Mouse (Mus musculus): ENCODE results near the gene Znhit1. TPM values are rescaled to one million over a fixed set of nuclear protein-coding genes. Genes with fewer than 3 reads are reported as not detected.
A peak's percentile ranks its signal among the peaks of the same experiment; 100 is the strongest.

Znhit1 gene
- total and polyA plus RNA-seq, 3 experiments, result 58.4 to 70.1 (median 65.5) TPM

GRCm38 (mm10) chr5:136965210-136965609 is 22.6 kb downstream of the Znhit1 start:
- DNase-seq, result no peak
- Histone ChIP-seq H3K9ac (ENCODE audit: low read depth, low read length) (no peak overlapping the region), H3K4me1 (ENCODE audit: control insufficient read depth, insufficient read depth, low read length) (peaks cover 22% of the 10 kb centered on the region), H3K27ac (peak overlapping the region; percentile 88), H3K79me2 (replicated peaks; ENCODE audit: control insufficient read depth, insufficient read depth, low read length) (no peaks in the 10 kb centered on the region), H3K4me3 (no peak overlapping the region), H3K36me3 (ENCODE audit: control insufficient read depth, insufficient read depth, low read length) (peaks cover 5% of the 10 kb centered on the region; the same call in 1 of the 2 replicates), H3K27me3 (ENCODE audit: control insufficient read depth, insufficient read depth, low read length) (no peaks in the 10 kb centered on the region)
- no peak for TF ChIP-seq EP300 (IDR thresholded peaks at IDR 0.05; ENCODE audit: insufficient read depth, low read depth, low read length)
- TF ChIP-seq POLR2A (IDR thresholded peaks at IDR 0.05; ENCODE audit: insufficient read depth, low read depth, low read length), result no peak
- TF ChIP-seq CTCF (IDR thresholded peaks at IDR 0.05), result no peak
- 37% methylated on average over 9 of the region's 9 CpGs for WGBS
- intact Hi-C loops (cut with DNase I), result loop anchor here (10.0 kb wide), 1 partner anchor 380 kb away; no protein-coding TSS in a partner anchor

- no peaks in the 10 kb centered on the region for H3K79me2 ChIP-seq (replicated peaks; ENCODE audit: control insufficient read depth, insufficient read depth, low read length)
- H3K9ac ChIP-seq (ENCODE audit: low read depth, low read length), result no peak overlapping the region
- WGBS, result 69% methylated on average over 8 of the region's 8 CpGs
- TF ChIP-seq EP300 (IDR thresholded peaks at IDR 0.05; ENCODE audit: insufficient read depth, low read depth, low read length) (no peak), CTCF (IDR thresholded peaks at IDR 0.05) (no peak), POLR2A (IDR thresholded peaks at IDR 0.05; ENCODE audit: insufficient read depth, low read depth, low read length) (no peak)
- peak overlapping the region; percentile 97 for H3K27ac ChIP-seq
- no peak for DNase-seq
- peaks cover 19% of the 10 kb centered on the region for H3K4me1 ChIP-seq (ENCODE audit: control insufficient read depth, insufficient read depth, low read length)
- H3K4me3 ChIP-seq, result peak overlapping the region; percentile 98
- intact Hi-C loops (cut with DNase I), result loop anchor here (1.0 to 10.0 kb wide), 3 partner anchors 10 to 382 kb away; partner anchors contain the start of gene Fis1
- no peaks in the 10 kb centered on the region for H3K27me3 ChIP-seq (ENCODE audit: control insufficient read depth, insufficient read depth, low read length)
- H3K36me3 ChIP-seq (ENCODE audit: control insufficient read depth, insufficient read depth, low read length), result peaks cover 5% of the 10 kb centered on the region; the same call in 1 of the 2 replicates
These were observed 24.8 kb downstream of the Znhit1 start for GRCm38 (mm10) chr5:136962966-136963540.

- Histone ChIP-seq H3K79me2 (replicated peaks; ENCODE audit: control insufficient read depth, insufficient read depth, low read length) (no peaks in the 10 kb centered on the region), H3K4me3 (peak overlapping the region; percentile 98), H3K36me3 (ENCODE audit: control insufficient read depth, insufficient read depth, low read length) (peaks cover 5% of the 10 kb centered on the region; the same call in 1 of the 2 replicates), H3K27me3 (ENCODE audit: control insufficient read depth, insufficient read depth, low read length) (no peaks in the 10 kb centered on the region), H3K9ac (ENCODE audit: low read depth, low read length) (peak overlapping the region; percentile 66), H3K4me1 (ENCODE audit: control insufficient read depth, insufficient read depth, low read length) (peaks cover 16% of the 10 kb centered on the region), H3K27ac (peak overlapping the region; percentile 97)
- peak; percentile 84 to 88 for DNase-seq
- intact Hi-C loops (cut with DNase I), result loop anchor here (1.0 to 10.0 kb wide), 3 partner anchors 9 to 382 kb away; partner anchors contain the start of gene Fis1
- 2% methylated on average over 10 of the region's 10 CpGs for WGBS
- no peak; the same call in 1 of the 2 replicates for TF ChIP-seq CTCF (IDR thresholded peaks at IDR 0.05)
- TF ChIP-seq EP300 (IDR thresholded peaks at IDR 0.05; ENCODE audit: insufficient read depth, low read depth, low read length), result 0 out of 2 replicates have a peak, but pooled peaks have one; percentile 17
- TF ChIP-seq POLR2A (IDR thresholded peaks at IDR 0.05; ENCODE audit: insufficient read depth, low read depth, low read length), result no peak
These were observed 25.3 kb downstream of the Znhit1 start for GRCm38 (mm10) chr5:136962501-136962900.

- Histone ChIP-seq H3K4me1 (ENCODE audit: control insufficient read depth, insufficient read depth, low read length) (peaks cover 13% of the 10 kb centered on the region), H3K9ac (ENCODE audit: low read depth, low read length) (peak overlapping the region; percentile 84), H3K4me3 (peak overlapping the region; percentile 98), H3K27ac (peak overlapping the region; percentile 97), H3K79me2 (replicated peaks; ENCODE audit: control insufficient read depth, insufficient read depth, low read length) (no peaks in the 10 kb centered on the region), H3K27me3 (ENCODE audit: control insufficient read depth, insufficient read depth, low read length) (no peaks in the 10 kb centered on the region), H3K36me3 (ENCODE audit: control insufficient read depth, insufficient read depth, low read length) (peaks cover 2% of the 10 kb centered on the region; the same call in 1 of the 2 replicates)
- intact Hi-C loops (cut with DNase I), result loop anchor here (1.0 to 10.0 kb wide), 3 partner anchors 9 to 383 kb away; partner anchors contain the start of gene Fis1
- peak; percentile 91 to 95 for DNase-seq
- no peak for TF ChIP-seq CTCF (IDR thresholded peaks at IDR 0.05)
- peak; percentile 85 for TF ChIP-seq POLR2A (IDR thresholded peaks at IDR 0.05; ENCODE audit: insufficient read depth, low read depth, low read length)
- no peak; the same call in 1 of the 2 replicates for TF ChIP-seq EP300 (IDR thresholded peaks at IDR 0.05; ENCODE audit: insufficient read depth, low read depth, low read length)
- under 1% methylated on average over 20 of the region's 20 CpGs for WGBS
These were observed 25.8 kb downstream of the Znhit1 start for GRCm38 (mm10) chr5:136961983-136962461.

GRCm38 (mm10) chr5:136961334-136961982 is 26.4 kb downstream of the Znhit1 start:
- H3K4me3 ChIP-seq, result peak overlapping the region; percentile 98
- H3K4me1 ChIP-seq (ENCODE audit: control insufficient read depth, insufficient read depth, low read length), result peaks cover 9% of the 10 kb centered on the region
- H3K9ac ChIP-seq (ENCODE audit: low read depth, low read length), result peak overlapping the region; percentile 84
- no peaks in the 10 kb centered on the region for H3K36me3 ChIP-seq (ENCODE audit: control insufficient read depth, insufficient read depth, low read length)
- peak overlapping the region; percentile 97 for H3K27ac ChIP-seq
- no peaks in the 10 kb centered on the region; the same call in 1 of the 2 replicates for H3K79me2 ChIP-seq (replicated peaks; ENCODE audit: control insufficient read depth, insufficient read depth, low read length)
- 29% methylated on average over 5 of the region's 5 CpGs for WGBS
- no peak for TF ChIP-seq CTCF (IDR thresholded peaks at IDR 0.05)
- TF ChIP-seq POLR2A (IDR thresholded peaks at IDR 0.05; ENCODE audit: insufficient read depth, low read depth, low read length), result no peak
- no peak for TF ChIP-seq EP300 (IDR thresholded peaks at IDR 0.05; ENCODE audit: insufficient read depth, low read depth, low read length)
- intact Hi-C loops (cut with DNase I), result loop anchor here (10.0 kb wide), 1 partner anchor 383 kb away; no protein-coding TSS in a partner anchor
- peak in 1 of 2 experiments; percentile 35 for DNase-seq
- H3K27me3 ChIP-seq (ENCODE audit: control insufficient read depth, insufficient read depth, low read length), result no peaks in the 10 kb centered on the region

Measured in heart, adult 2 months (tissue).